Mouse (Mus musculus) adrenal gland, adult 8-10 months (tissue): Measurements from ENCODE around the gene Rhd. TPM values are rescaled to one million over a fixed set of nuclear protein-coding genes. Genes with fewer than 3 reads are reported as not detected.

Experiments used
- DNase-seq: peaks from one replicate; pipeline ENCODE4 v3.0.0; 2022
- total RNA-seq, 4 experiments: library from RNA; stranded (reverse); gene quantifications; 2 replicates each; pipeline ENCODE4 v1.2.4; 2022

Rhd gene
- total RNA-seq, 4 experiments from 2014 or later, result 0.84 to 1.1 TPM; not detected in 2

GRCm38 (mm10) chr4:134914122-134914863 is 50.0 kb downstream of the Rhd start:
- DNase-seq, result no peak

DNA sequence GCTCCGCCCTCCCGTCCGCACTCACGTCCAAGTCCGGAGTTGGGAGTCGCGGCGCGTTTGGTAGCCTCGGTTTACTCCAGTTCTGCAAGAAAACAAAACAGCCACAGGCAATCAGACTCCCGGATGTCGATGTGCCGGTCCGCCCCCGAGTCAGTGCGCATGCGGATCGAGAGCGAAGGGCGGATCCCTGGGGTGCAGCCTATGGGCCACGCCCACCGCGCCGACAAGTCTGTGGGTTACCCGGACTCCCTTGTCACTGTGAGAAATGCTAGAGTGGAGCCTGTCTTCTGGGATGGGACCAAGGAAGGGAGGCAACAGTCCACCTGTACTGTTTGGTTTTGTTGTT is 50.5 kb downstream of the Rhd start, which contains the start of gene Tmem50a:
Gene Tmem50a (minus strand): TSS at position 161 of the 346 bp plus-strand sequence.
- peak; percentile 93 for DNase-seq

- DNase-seq, result no peak
Measured at GRCm38 (mm10) chr4:134915223-134916050, 51.1 kb downstream of the Rhd start.

- no peak for DNase-seq
Measured at GRCm38 (mm10) chr4:134917194-134917593, 52.9 kb downstream of the Rhd start.

DNA sequence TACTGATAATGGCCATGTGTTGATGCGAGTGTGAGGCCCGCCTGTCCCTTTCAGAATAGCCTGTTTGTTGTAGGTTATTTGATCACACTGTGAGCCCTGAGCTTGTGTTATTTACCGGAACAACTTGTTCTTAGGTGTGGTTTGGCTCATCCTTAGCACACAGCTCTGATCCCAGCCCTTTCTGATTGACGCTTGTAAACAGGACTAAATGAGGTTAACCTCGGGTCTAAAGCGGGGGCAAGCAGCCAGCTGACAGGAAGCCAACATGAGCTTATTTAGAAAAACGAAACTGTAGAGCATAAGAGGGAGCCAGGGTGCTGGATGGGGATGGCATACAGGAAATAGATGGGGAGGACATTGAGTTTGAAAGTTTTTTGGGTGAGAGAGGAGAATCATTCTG is 54.0 kb downstream of the Rhd start:
- DNase-seq, result peak; percentile 58

DNA sequence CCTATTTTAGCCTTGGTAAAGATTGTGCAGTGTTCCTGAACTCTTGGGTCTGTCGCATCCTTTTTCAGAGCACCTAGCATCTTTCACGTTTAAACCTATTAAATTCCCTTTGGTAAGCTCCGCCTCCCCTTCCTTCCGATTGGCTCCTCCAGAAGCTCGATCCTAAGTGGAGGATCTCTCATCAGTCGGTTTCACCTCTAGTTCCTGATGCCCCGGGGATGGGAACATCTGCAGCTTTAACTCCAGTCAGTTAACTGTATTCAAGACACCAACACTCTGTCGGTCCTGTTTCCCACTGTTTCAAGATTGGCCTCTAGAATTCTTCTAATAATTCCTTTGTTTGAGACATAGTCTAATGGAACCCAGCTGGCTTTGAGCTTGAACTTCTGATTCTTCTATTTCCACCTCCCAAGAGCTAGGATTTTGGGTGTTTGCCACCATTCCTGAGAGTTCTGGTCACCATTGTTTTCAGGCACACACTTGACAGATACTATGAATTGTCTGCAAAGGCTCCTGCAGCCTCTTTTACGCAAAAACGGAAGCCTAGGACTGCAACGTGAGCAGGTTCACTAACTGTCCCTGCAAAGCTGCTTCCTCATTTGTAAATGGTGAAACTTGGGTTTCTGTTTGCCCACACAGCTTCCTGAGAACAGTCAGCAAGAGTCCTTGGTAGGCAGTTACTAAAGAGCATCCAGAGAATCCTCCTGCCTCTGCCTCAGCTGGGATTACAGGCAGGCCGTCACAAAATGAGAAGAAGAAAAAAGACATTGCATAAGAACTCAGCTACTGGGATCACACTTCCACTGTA is 55.6 kb downstream of the Rhd start:
- no peak for DNase-seq

DNA sequence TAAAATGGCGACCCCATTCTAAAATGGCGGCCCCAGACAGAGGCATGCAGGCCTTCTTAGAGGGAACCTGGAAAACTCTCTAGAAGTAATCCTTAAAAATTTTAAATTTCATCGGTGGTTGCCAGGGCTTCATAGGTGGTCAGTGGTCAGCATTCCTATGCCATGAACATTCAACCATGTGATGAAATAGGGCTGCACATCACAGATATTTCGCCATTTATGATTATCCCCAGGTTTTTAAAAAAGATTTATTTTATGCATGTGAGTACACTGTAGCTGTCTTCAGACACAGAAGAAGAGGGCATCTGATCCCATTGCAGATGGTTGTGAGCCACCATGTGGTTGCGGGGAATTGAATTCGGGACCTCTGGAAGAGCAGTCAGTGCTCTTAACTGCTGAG is 56.3 kb downstream of the Rhd start:
- DNase-seq, result no peak

- DNase-seq, result no peak
Measured at GRCm38 (mm10) chr4:134921703-134922102, 57.4 kb downstream of the Rhd start.

DNA sequence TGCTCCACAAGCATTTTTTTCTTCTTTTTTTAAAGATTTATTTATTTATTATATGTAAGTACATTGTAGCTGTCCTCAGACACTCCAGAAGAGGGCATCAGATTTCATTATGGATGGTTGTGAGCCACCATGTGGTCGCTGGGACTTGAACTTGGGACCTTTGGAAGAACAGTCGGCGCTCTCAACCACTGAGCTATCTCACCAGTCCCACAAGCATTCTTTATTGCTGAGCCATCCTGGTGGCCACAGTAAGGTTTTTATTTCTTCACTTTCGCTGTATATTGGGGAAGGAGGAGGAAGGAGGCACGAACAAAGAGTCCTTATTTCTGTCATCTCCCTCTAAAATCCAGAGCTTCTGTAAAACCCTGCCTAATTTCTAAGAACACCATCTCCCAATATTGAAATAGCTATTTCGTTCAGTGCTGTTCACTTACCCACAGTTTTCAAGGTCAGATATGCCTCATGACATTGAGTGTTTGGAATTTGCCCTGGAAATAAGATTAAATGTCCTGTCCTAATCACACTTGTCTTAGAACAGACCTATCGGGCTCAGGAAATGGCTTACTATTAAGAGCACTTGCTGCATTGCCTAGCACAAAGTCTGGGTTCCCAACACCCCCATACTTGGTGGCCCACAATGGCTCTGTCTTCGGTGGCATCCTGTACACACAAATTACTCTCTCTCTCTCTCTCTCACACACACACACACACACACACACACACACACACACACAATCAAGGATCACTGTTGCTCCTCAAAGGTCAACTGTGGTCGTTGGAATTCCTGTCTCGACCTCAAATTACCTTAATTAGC is 58.0 kb downstream of the Rhd start:
- DNase-seq, result no peak

GRCm38 (mm10) chr4:134922925-134923244 is 58.5 kb downstream of the Rhd start:
- DNase-seq, result peak; percentile 71

- DNase-seq, result peak; percentile 97
Measured at GRCm38 (mm10) chr4:134923258-134924018, 59.1 kb downstream of the Rhd start, which contains the start of gene Rsrp1. TSS of gene Rsrp1 (plus strand) at chr4:134923592.

- peak; percentile 85 for DNase-seq
Measured at GRCm38 (mm10) chr4:134924019-134924741, 59.8 kb downstream of the Rhd start.

DNA sequence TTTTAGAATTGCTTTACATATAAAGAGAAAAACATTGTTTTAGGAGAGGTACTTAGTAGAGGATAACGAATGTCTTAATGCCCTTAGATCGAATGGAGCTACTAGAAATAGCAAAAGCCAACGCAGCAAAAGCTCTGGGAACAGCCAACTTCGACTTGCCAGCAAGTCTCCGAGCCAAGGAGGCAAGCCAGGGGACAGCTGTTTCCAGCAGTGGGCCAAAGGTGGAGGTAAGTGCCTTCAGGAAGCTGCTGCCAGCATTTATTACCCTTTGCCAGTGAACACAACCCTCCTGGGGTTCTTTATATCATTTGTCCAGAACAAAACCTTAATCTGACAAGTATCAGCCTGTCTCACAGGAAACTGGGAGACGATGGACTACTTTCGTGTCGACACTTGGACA is 60.9 kb downstream of the Rhd start:
- no peak for DNase-seq

DNA sequence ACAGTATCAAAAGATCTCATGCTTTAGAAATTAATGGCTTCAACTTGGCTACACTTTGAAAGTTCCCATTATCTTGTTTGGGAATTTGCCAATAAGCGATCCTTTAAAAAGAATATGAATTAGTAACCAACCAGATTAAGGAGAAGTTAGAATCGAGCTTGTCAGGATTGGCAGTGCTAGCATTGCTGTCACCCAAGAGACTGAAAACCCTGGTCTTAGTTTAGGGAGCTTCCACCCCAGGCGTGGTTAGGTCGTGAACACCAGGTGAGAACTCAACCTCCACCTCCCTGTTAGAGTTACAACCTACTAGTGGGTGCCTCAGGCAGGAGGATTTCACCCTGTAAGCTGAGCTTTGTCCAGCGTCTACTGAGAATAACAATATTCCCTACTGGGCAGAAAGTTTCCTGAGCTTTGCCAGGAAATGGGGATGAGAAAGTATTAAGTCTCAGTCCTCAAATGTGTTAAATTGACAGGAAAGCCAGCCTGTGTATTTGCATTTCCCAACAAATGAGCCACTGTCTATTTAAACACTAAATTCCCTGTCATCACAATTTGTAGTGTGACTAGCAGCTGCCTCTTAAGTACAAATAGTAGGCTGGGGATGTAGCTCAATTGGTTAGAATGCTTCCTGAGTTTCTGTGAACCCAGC is 63.6 kb downstream of the Rhd start:
- DNase-seq, result no peak

- DNase-seq, result no peak
Measured at GRCm38 (mm10) chr4:134928464-134928836, 64.1 kb downstream of the Rhd start.

DNA sequence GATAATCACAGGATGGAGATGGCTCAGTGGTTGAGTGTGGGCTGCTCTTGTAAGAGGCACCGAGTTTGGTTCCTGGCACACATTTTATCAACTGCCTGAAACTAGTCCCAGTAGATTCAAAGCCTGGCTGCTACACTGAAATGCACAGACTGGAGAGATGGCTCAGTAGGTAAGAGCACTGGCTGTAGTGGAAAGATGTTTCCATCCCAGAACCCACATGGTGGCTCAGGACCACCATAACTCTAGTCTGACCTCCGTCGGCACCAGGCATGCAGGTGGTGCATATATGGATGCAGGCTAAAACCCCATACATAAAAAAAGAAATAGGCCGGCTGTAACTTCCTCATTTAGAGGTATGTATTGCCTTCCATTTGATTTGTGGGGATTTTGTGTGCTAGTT is 65.2 kb downstream of the Rhd start:
- no peak for DNase-seq

GRCm38 (mm10) chr4:134930190-134930589 is 65.9 kb downstream of the Rhd start:
- no peak for DNase-seq

DNA sequence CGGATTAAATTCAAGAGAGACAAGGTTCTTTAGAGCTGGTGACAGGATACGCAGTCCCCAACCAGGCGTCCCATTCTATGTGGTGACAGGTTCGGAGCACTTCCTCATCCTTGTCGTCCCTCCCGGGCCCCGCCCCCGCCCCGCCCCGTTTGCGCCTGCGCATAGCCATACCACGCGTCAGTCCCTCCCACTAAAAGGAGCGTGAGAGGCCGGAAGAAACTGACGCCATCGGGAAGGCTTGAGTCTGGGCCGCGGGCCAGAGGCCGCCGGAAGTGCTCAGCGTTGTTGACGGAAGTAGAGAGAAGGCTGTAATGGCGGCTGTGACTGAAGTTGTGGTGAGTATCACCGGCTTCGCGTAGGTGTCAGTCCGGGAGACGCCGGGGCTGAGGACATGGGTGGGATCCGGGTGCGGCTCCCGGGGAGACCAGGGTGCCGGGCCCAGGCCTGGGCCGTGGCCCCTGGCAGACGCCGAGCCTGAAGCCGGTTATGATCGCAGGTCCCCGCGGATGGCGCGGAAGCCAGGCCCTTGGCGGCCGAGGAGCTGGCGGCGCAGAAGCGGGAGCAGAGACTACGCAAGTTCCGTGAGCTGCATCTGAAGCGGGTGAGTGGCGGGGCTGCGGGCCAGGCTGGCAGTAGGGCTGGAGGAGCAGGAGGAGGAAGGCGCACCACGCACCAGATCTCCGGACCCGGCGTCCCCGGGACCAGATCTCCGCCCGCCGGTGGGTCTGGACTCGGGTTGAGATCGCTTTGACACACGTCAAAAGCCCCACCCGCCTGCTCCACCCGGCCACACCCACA is 66.5 kb downstream of the Rhd start, which contains the start of gene Syf2:
Gene Syf2 (plus strand): TSS at position 215 of the 798 bp plus-strand sequence.
- DNase-seq, result peak; percentile 94
